Mouse (Mus musculus): Measurements from ENCODE around the gene Myom3.

The Myom3 gene

GRCm38 (mm10) chr4:135814896-135815295 is 55.4 kb downstream of the Myom3 start:
- DNase-seq (ENCODE audit: low spot score), result no peak

DNA sequence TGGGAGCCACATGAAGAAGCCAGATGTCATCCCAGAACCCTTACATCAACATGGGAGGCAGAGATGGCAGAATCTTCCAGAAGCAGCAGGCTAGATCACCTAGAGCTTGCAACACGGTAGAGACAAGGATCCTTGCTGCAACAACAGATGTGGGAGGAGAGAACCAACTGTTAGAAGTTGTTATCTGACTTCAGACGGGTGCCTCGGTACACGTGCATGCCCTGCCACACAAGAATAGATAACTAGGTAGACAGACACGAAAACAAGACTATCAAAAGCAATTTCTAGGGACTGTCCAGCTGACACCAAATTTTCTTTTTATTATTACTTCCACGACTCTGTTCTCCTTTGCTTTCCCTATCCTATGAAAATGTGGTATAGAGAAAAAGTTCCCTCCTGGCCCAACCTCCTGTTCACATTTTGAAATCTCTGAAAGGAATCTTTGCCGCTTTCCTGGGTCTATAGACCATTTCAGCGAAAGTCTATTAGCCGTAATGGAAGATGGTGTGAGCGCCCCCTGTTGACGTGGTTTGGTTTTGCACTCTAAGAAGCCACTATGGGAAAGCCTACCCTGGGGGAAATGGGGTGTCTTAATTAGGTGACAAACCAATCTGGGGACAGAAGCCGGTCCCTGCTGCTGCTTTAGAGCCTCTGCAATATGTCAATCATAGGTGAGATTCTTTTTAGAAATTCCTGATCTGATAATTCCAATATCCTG is 57.5 kb downstream of the Myom3 start:
- peak; percentile 41 for DNase-seq (ENCODE audit: low spot score)

GRCm38 (mm10) chr4:135818366-135818765 is 58.9 kb downstream of the Myom3 start:
- DNase-seq (ENCODE audit: low spot score), result no peak

GRCm38 (mm10) chr4:135819826-135820526 is 60.5 kb downstream of the Myom3 start:
- peak; percentile 61 for DNase-seq (ENCODE audit: low spot score)

GRCm38 (mm10) chr4:135821772-135822171 is 62.3 kb downstream of the Myom3 start:
- no peak for DNase-seq (ENCODE audit: low spot score)

DNA sequence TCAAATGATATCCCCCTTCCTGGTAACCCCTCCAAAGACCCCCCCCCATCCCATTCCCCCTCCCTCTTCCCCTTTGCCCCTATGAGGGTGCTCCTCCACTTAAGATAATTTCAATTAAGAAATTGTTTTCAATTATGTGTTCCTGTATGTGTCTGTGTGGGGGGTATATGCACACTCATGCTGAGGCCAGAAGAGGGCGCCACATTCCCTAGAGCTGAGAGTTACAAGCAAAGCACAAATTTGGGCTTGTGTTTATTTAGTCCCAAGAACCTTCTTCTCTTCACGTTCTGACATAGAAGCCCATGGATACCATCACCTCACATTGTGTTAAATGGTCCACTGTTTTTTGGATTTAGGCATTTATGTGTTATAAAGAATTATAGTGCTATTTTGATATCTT is 63.8 kb downstream of the Myom3 start:
- DNase-seq (ENCODE audit: low spot score), result no peak

GRCm38 (mm10) chr4:135824254-135824653 is 64.7 kb downstream of the Myom3 start:
- DNase-seq (ENCODE audit: low spot score), result no peak

GRCm38 (mm10) chr4:135828491-135828890 is 69.0 kb downstream of the Myom3 start:
- DNase-seq (ENCODE audit: low spot score), result peak; percentile 86

DNA sequence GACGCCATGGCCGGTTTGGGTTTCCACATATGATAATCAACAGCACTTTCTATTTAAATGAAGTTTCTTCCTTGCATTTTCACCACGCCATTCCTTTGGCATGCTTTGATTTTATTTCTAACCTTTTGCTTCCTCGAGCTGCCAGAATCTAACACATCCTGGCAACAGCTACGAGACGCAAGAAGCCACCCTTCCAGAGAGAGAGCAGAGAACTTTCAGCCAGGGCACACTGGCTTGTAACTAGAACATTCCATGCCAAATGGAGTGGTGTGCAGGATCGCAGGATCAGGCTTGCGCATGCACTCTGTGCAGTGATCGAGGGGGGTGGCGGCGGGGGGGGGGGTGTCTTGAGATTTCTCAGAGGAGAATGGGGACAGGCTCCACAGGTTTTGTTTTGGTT is 72.6 kb downstream of the Myom3 start:
- no peak for DNase-seq (ENCODE audit: low spot score)

DNA sequence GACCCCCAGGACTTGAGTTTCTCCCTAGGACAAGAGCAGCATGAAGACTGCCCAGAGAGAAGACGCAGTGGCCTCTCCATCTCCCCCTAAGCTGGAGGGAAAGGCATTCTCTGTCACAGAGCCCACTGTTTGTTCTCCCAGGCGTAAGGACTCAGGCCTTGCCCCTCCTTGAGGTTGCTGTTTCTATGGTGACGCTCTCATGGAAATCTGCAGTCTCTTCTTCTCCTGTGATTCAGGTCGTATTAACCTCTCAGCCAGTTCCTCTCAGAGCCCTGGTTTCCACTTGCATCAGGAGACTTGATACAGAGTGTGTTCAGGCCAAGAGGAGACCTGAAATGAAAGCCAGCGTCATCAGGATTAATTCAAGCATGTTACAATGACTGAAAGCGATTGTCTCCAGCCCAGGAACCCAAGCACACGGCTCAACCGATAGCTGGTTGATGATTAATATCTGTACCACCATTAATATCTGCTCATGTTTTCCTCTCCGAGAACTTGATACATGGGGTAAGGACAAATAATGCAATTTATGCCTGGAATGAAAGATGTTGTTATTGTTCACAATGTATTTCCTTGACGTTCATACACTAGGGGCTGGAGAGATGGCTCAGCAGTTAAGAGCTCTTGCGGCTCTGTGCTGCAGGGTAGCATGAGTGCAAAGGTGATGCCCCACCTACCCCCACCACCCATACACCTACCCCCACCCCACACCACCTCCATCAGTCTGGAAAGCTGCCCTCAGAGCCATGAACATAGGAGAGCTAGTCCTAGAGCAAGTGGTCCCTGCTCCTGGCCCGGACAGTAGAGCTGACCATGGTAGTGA is 74.0 kb downstream of the Myom3 start:
- DNase-seq (ENCODE audit: low spot score), result no peak

DNA sequence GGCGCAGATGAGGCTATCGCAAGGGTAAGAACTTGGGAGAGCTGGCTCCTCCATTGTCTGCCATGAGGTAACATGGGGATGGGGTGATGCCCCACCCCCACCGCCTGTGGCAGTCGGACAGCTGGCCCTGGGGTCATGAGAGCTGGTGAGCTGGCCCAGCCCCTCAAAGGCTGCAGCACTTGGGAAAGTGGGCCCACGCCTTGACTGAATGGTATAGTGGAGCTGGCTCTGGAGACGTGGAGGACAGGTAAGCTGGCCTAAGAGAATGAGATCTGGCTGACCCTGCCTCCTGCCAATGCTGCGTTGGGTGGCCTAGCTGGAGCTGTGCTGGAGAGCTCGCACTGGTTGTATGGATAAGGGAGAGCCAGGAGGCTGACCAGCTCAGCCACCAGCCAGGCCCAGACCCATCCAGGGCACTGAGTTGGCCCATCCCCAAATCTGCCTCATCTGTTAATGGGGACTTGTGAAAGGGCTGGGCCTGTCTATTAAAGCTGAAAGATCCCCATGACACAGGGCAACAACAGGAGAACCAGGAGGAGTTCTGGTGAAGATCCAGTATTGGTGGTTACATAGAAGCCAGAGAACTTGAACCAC is 74.7 kb downstream of the Myom3 start:
- no peak for DNase-seq (ENCODE audit: low spot score)

GRCm38 (mm10) chr4:135838925-135839292 is 79.4 kb downstream of the Myom3 start:
- DNase-seq (ENCODE audit: low spot score), result no peak

DNA sequence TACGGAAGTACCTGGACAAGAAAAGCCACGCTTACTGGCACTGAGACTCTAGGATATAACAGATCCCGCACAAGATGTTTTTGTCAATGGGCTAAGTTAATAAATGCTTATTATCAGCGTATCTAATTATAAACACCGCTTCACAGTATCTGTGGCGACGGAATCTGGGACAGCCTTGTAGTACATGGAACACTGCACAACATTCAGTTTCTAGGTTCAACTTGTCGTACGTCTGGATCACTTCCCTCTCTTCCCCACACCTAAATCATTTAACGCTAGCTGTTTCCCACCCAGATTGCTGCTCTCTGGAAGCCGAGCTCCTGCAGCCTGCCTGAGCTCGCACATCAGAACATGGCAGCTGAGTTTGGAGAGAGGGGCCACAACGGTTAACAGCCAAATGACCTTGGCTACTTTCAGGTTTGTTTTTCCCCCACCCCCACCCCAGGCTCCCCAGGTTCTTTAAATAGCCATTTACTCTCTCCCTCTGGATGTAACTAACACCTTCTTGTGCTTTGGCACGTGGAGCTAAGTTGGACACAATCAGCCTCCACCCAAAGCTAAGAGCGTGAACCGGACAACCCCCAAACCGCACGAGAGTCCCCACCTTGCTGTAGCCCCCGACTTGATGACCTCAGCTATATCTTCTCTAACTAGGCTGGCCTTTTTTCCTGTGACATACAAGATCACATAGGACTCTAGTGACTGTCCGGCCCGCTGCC is 79.9 kb downstream of the Myom3 start:
- peak; percentile 4 for DNase-seq (ENCODE audit: low spot score)

DNA sequence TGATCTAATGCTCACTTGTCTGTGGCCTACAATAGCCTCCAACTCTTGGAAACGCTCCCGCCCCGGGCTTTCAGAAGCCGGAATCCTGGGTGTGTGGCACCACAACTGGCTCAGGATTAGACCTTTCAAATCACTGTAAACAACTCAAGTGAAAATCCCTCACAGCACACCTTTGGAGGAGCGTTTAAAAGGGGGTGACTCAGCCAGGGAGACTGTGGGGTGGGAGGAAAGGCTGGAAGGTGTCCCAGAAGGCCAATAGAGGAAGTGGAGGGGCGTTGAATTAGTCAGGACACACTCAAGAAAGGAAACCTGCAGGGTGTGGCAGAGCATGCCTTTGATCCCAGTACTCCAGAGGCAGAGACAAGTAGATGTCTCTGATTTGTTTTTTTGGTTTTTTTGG is 84.9 kb downstream of the Myom3 start:
- DNase-seq (ENCODE audit: low spot score), result no peak

DNA sequence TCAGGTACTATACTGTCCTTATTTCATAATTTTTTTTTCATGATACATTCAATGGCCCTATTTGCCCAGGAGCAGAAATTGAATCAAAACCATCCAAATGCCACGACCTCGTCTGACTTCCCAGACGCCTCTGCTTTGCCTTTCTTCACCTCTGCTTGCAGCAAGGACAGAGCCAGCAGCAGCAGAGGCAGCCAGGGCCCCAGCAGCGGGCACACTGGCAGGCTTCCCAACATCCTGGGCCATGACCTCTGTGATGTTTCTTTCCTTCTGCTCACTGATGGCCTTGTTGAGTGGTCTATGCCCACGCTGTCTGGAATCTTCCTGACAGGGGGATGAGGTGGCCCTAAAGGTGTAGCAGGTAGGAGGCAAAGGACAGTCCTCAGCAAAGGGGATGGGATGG is 88.1 kb downstream of the Myom3 start:
- DNase-seq (ENCODE audit: low spot score), result peak; percentile 64

DNA sequence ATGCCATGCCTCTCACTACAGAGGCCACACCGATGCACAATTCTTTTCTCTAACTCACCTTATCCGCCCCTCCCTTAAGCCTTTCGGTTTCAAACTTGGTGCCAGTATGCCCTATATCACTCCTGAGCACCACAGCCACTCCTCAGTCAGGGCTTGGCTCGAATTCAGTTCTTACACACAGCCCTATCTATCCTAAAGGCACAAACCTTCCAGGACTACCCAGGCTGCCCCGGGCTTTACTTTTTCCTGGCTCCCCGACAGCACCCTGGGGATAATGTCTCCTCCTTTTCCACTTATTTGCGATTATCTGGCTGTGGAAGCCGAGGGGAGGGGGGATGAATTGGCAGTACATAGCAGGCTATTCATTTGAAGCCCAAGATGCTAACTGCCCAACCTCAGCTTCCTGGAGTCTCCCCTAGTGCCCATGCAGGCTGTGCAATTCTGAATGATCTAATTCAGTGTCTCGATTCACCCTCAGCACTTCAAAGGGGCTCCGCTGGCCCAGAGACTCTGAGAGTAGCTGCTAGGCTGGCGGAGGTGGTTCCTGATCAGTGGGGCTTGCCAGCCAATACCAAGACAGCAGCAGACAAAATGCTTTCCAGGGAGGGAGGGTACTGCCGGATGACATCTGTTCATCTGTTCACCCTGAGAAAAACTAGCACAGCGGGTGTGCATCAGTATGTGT is 91.0 kb downstream of the Myom3 start:
- DNase-seq (ENCODE audit: low spot score), result no peak

DNA sequence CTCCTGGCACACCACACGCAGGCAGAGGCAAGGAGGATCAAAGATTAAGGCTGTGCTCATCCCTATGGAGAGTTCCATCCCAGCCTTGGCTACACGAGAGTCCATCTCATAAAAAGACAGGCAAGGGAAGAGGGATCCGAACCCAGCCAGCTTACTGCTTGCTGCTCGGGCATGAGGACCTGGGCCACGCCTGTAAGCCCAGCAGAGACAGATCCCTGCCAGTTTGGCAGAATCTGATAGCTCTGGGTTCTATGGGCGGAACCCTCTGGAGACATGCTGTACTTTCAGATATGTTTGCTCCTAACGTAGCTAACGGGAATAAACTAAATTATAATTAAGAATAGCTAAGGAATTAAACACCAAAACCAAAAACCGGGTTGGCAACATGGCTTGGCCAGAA is 92.4 kb downstream of the Myom3 start:
- DNase-seq (ENCODE audit: low spot score), result no peak

GRCm38 (mm10) chr4:135853987-135854546 is 94.6 kb downstream of the Myom3 start:
- DNase-seq (ENCODE audit: low spot score), result no peak

GRCm38 (mm10) chr4:135854630-135855029 is 95.1 kb downstream of the Myom3 start:
- DNase-seq (ENCODE audit: low spot score), result no peak

DNA sequence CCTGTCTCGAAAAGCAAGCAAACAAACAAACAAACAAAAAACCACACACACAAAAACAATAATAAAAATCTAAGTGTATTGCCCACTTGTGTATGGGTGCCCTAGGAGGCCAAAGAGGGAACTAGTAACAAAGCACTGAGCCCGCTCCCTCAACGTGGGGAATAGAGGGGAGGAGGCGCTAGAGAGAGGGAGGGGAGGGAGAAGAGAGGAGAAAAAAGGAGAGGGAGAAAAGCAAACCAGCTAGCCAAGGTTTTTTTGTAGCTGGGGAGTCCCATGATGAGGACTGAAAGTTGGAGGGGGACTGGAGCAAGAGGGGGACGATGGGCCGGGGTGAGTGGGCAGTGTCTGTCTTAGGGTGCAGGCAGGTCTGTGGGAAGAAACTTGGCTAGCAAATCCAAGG is 95.6 kb downstream of the Myom3 start:
- no peak for DNase-seq (ENCODE audit: low spot score)

All from ovary, postnatal 36 days (tissue).